Mouse (Mus musculus) urinary bladder, adult 2 months (tissue): ENCODE measurements around the gene Borcs8. TPM values are rescaled to one million over a fixed set of nuclear protein-coding genes. Genes with fewer than 3 reads are reported as not detected.

Experiments used
- DNase-seq: peaks from one replicate; pipeline ENCODE4 v3.0.0; 2022; ENCODE audit warnings: low spot score
- polyA plus RNA-seq: library from polyadenylated mRNA; depleted of rRNA; stranded (reverse); fragments of >200 nt; gene quantifications from 2 replicates; pipeline ENCODE4 v1.2.3, GENCODE M21; 2012

Gene Borcs8
- polyA plus RNA-seq, 1 experiment = 74.1 TPM

- no peak for DNase-seq
Observed at GRCm38 (mm10) chr8:70134086-70134485, 5.2 kb upstream of the Borcs8 start.

DNA sequence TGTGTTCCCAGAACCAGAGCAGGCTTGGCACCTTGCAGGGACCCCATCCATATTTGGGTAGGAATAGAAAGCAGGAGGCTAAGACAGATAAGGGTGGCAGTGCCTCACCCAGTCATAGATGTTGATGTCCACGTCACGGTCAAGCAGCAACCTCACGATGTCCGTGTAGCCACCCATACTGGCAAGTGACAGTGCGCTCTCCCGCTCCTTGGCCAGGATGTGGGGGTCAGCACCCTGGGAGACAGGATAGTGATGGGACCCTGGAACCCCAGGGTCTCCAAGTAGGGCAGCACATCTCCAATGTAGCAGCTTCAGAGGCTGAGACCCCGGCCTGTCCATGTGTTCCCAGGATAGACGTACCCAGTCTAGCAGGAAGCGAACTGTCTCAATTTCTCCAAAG is 4.4 kb upstream of the Borcs8 start:
- DNase-seq = no peak

DNA sequence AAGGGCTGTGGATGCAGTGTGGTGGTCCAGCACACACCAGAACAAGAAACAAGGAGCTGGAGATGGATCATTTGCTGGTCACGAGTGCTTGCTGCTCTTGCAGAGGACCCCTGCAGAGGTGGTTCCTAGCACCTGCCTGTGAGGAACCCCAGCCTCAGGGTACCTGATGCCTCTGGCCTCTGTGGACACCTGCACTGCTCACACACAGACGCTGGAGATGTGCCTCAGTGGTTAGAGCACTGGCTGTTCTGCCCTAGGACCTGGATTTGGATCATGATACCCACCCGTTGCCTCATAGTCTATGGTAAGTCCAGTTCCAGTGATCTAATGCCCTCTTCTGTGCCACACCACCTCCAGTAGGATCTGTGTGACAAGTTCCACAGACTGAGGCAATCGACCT is 2.7 kb upstream of the Borcs8 start:
- no peak for DNase-seq

DNA sequence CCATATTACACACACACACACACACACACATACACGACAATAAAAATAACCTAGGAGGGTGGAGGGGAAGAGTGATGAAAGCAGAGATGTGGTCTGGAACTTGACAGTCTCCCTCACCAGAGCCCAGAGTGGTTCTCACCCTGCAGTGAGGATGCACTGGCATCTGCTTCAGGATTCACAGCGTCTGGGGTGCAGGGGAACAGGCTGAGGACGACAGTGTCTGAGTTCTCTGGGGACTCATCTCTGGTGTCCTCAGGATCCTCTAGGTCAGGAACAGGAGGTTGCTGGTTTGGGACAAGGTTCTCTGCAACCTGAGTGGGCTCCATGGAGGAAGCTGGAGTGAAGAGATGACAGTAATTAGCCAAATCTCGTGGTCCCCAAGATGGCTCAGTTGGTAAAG is 1.4 kb upstream of the Borcs8 start:
- DNase-seq = no peak

DNA sequence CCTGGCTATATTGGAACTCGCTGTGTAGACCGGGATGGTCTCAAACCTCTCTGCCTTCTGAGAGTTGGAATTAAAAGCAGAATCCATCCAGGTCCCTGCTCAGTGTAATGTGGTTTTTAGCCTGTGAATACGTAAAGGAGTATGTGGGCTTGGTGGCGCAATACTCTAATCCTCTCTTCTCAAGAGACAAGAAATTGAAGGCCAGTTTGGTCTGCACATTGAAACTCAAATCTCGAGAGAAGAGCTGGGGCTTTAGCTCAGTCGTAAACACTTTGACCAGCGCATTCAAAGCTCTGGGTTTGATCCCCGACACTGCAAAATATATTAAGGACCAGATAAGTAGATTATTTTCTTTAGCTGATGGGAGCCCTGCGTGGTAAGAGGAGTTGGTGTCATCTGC is 682 bp downstream of the Borcs8 start:
- DNase-seq = no peak

- DNase-seq = no peak
Observed at GRCm38 (mm10) chr8:70147678-70148607, 8.6 kb downstream of the Borcs8 start.

GRCm38 (mm10) chr8:70150158-70150557 is 10.9 kb downstream of the Borcs8 start:
- no peak for DNase-seq

- DNase-seq = no peak
Observed at GRCm38 (mm10) chr8:70152537-70153257, 13.4 kb downstream of the Borcs8 start.

- DNase-seq = no peak
Observed at GRCm38 (mm10) chr8:70157240-70157800, 18.0 kb downstream of the Borcs8 start.

- DNase-seq = no peak
Observed at GRCm38 (mm10) chr8:70158069-70158853, 19.0 kb downstream of the Borcs8 start.

- no peak for DNase-seq
Observed at GRCm38 (mm10) chr8:70159211-70159610, 19.9 kb downstream of the Borcs8 start.

- DNase-seq = no peak
Observed at GRCm38 (mm10) chr8:70160015-70160414, 20.7 kb downstream of the Borcs8 start.

- no peak for DNase-seq
Observed at GRCm38 (mm10) chr8:70163316-70163715, 24.0 kb downstream of the Borcs8 start.

GRCm38 (mm10) chr8:70166504-70167110 is 27.3 kb downstream of the Borcs8 start:
- peak; percentile 54 for DNase-seq

GRCm38 (mm10) chr8:70170116-70170515 is 30.8 kb downstream of the Borcs8 start:
- DNase-seq = no peak

DNA sequence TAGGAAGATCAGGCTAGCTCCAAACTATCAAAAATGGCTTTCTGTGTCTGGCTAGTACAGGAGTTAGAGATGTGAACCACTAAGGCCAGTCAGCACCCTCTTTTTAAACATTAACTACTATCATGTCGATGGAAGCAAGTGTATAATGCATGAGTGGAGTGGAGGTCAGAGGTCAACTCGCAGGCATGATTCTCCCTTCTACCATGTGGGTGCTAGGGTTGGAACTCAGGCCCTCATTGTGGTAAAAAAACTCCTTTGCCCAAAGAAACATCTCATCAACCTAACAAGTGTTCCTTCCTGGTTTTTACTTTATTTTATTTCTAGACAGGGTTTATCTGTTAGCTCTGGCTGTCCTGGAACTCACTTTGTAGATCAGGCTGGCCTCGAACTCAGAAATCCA is 31.4 kb downstream of the Borcs8 start:
- DNase-seq = no peak

GRCm38 (mm10) chr8:70171240-70171639 is 31.9 kb downstream of the Borcs8 start:
- no peak for DNase-seq

DNA sequence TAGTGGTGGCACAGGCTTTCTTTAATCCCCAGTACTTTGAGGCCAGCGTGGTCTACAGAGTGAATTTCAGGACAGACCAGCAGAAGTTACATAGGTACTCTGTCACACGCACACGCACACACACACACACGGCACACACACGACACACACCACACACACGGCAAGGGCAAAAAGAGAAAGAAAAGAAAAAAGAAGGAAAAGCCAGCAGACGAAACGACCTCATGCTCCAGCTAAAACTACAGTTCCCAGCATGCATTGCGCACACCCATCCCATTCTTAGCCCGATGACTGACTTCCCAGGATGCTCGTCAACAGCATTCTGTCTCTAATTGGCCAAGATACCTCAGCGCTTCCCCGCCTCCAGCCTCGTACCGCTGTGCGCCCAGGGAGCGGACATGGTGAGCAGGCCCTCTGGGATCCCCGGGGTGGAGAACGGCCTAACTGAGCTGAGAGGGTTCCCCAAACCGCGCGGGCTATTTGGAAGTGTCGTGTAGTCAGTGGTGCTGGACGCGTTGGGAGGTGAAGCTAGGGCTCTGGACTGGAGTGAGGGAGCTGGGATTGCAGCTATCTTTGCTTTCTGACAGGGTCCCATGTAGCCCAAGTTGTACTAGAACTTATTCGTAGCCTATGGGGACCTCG is 32.9 kb downstream of the Borcs8 start, which contains the start of gene Tmem161a:
Gene Tmem161a (plus strand): TSS at position 314 of the 639 bp plus-strand sequence.
- peak; percentile 77 for DNase-seq

GRCm38 (mm10) chr8:70173320-70173719 is 34.0 kb downstream of the Borcs8 start:
- no peak for DNase-seq

DNA sequence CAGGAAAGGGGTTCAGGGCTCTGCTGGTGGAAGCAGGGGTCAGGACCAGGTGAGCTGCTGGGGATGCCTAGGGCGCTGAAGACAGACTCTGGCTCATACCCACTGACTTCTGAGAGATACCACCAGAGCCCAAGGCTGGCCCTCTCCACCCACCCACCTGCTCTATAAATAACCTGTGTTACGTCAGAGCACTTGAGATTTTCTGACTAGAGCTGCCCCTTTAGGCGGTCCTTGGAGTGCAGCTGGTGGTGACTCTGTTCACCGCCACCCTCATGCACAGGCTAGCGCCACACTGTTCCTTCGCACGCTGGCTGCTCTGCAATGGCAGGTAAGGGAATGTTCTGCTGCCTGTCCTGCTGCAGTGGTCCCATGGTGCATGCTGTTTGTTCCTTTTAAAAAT is 34.8 kb downstream of the Borcs8 start:
- no peak for DNase-seq

DNA sequence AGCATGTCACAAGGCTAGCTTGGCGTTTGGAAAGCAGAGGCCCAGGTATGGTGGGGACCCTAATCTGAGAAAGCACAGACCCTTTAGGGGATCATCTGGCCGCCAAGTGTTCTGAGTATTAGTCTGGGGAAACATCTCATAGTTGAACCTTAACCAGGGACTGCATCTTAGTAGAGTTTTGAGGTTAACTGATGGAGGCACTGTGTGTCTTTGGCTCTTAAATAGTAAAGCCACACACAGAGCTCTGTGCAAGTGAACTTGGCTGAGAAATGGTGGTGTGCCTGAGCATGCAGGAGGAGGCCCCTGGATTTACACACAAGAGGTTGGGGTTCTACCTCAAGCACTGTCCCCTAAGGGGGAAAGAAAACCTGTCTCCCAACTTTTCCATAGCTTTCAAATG is 38.9 kb downstream of the Borcs8 start:
- DNase-seq = no peak
